9 mouse cellular contexts compared by ENCODE assay signal in genomic region chr6:56794834-56795233, GRCm38 (mm10). TPM values are rescaled to one million over a fixed set of nuclear protein-coding genes. Genes with fewer than 3 reads are reported as not detected.
DNase-seq lines count a peak whose midpoint lies in the region; ATAC-seq and TF ChIP-seq lines count a peak whose summit lies in the region.
"Had no signal": no experiment of that assay in that cellular context is flagged by ENCODE, and none has a peak within 500 bp of the region (broad histone marks: within the 10 kb centered on the region; RNA-seq: fewer than 3 reads in every experiment).

No protein-coding gene starts in this region.

- H3K36me3 ChIP-seq in heart, embryonic 16.5 days (ENCODE audit: control insufficient read depth, insufficient read depth) = no peaks in the 10 kb centered on the region
- peaks cover 2 to 39% of the 10 kb centered on the region in 2 experiments for H3K36me3 ChIP-seq in MEL (ENCODE audit: control insufficient read depth in 1 of 2, insufficient read depth in 2 of 2, low read length in 2 of 2)
- H3K36me3 ChIP-seq in forebrain, embryonic 14.5 days (ENCODE audit: control insufficient read depth, insufficient read depth, low read length) = no peaks in the 10 kb centered on the region
- no peaks in the 10 kb centered on the region for H3K36me3 ChIP-seq in liver, embryonic 14.5 days (replicated peaks; ENCODE audit: control insufficient read depth, insufficient read depth, low read depth)

- no peak overlapping the region for H3K27ac ChIP-seq in heart, embryonic 16.5 days (ENCODE audit: low read length)
- no peak overlapping the region for H3K27ac ChIP-seq in MEL (ENCODE audit: control insufficient read depth, low read depth, low read length)
- H3K27ac ChIP-seq in forebrain, embryonic 14.5 days (ENCODE audit: low read depth, low read length) = no peak overlapping the region
- no peak overlapping the region for H3K27ac ChIP-seq in liver, embryonic 14.5 days

- ATAC-seq in heart, embryonic 16.5 days (replicated peaks; ENCODE audit: extremely low read depth, insufficient read depth, low FRiP score) = no peak
- ATAC-seq in forebrain, embryonic 14.5 days = no peak
- ATAC-seq in liver, embryonic 14.5 days (ENCODE audit: insufficient read depth) = no peak
- ATAC-seq in megakaryocyte progenitor cell, adult 5-6 weeks (replicated peaks; ENCODE audit: poor library complexity) = no peak

- WGBS in heart, embryonic 16.5 days = 67% methylated on average over 5 of the region's 5 CpGs
- 89% methylated on average over 5 of the region's 5 CpGs for WGBS in forebrain, embryonic 14.5 days
- 84% methylated on average over 5 of the region's 5 CpGs for WGBS in liver, embryonic 14.5 days (ENCODE audit: insufficient replicate concordance)

- no peaks in the 10 kb centered on the region for H3K9me3 ChIP-seq in heart, embryonic 16.5 days (replicated peaks; ENCODE audit: control insufficient read depth, low read length)
- no peaks in the 10 kb centered on the region for H3K9me3 ChIP-seq in MEL (replicated peaks; ENCODE audit: insufficient read depth, low read length)
- H3K9me3 ChIP-seq in forebrain, embryonic 14.5 days (replicated peaks; ENCODE audit: control insufficient read depth, low read length) = no peaks in the 10 kb centered on the region
- H3K9me3 ChIP-seq in liver, embryonic 14.5 days (ENCODE audit: control insufficient read depth, low read length) = no peaks in the 10 kb centered on the region

- TF ChIP-seq CTCF in MEL (IDR thresholded peaks at IDR 0.05 in 2 of 3, conservative IDR thresholded peaks at IDR 0.05 in 1 of 3; ENCODE audit: control insufficient read depth in 1 of 3, insufficient read depth in 1 of 3, low read depth in 2 of 3, low read length in 3 of 3, poor library complexity in 1 of 3, severe bottlenecking in 1 of 3) = no peak
- TF ChIP-seq CTCF in liver, embryonic 14.5 days (IDR thresholded peaks at IDR 0.05; ENCODE audit: low read depth) = no peak

- DNase-seq in heart, adult 9 months (ENCODE audit: low spot score in 2 of 2) = no peak
- DNase-seq in MEL (ENCODE audit: low read depth, low spot score) = no peak
- no peak for DNase-seq in forebrain, embryonic 14.5 days (ENCODE audit: low spot score)
- no peak for DNase-seq in liver, embryonic 14.5 days (ENCODE audit: low read depth in 3 of 3, low spot score in 3 of 3)
- DNase-seq in embryo, embryonic 10.5 days (ENCODE audit: low spot score) = no peak
- no peak for DNase-seq in right cerebral cortex, postnatal 36 days (ENCODE audit: low spot score in 2 of 2)
- DNase-seq: adrenal gland, postnatal 36 days had no signal

- H3K9ac ChIP-seq in heart, embryonic 16.5 days (ENCODE audit: low read length) = no peak overlapping the region
- H3K9ac ChIP-seq in MEL (ENCODE audit: control insufficient read depth, low read depth, low read length, poor library complexity, severe bottlenecking) = peak overlapping the region; percentile 11; the same call in 1 of the 2 replicates
- H3K9ac ChIP-seq in forebrain, embryonic 14.5 days (ENCODE audit: low read length) = no peak overlapping the region
- H3K9ac ChIP-seq in liver, embryonic 14.5 days (replicated peaks) = peak overlapping the region; percentile 96; the same call in 1 of the 2 replicates

- H3K4me3 ChIP-seq in heart, embryonic 16.5 days (ENCODE audit: low read length) = no peak overlapping the region
- peak overlapping the region in 1 of 2 experiments; percentile 20 for H3K4me3 ChIP-seq in MEL (ENCODE audit: control insufficient read depth in 1 of 2, insufficient read depth in 1 of 2, low read depth in 2 of 2, low read length in 2 of 2)
- H3K4me3 ChIP-seq in forebrain, embryonic 14.5 days (ENCODE audit: low read depth, low read length) = no peak overlapping the region
- peak overlapping the region; percentile 19 to 94; a peak in 3 of 4 replicates for H3K4me3 ChIP-seq in liver, embryonic 14.5 days (ENCODE audit: insufficient read depth in 1 of 2, low read depth in 2 of 2, low read length in 2 of 2)

- TF ChIP-seq EP300 in MEL (IDR thresholded peaks at IDR 0.05; ENCODE audit: low read depth in 1 of 2, low read length in 2 of 2) = no peak
- no peak for TF ChIP-seq EP300 in liver, embryonic 14.5 days (IDR thresholded peaks at IDR 0.05; ENCODE audit: low read depth)

- no peak for TF ChIP-seq POLR2A in MEL (IDR thresholded peaks at IDR 0.05; ENCODE audit: control insufficient read depth in 1 of 2, insufficient read depth in 1 of 2, low read depth in 1 of 2, low read length in 2 of 2, poor library complexity in 1 of 2)

- peak overlapping the region; percentile 80 for H3K4me2 ChIP-seq in heart, embryonic 16.5 days (ENCODE audit: low read depth, low read length)
- H3K4me2 ChIP-seq in forebrain, embryonic 14.5 days (ENCODE audit: low read length) = peak overlapping the region; percentile 73; the same call in 1 of the 2 replicates
- H3K4me2 ChIP-seq in liver, embryonic 14.5 days (ENCODE audit: low read depth) = peak overlapping the region; percentile 69

- no peak for TF ChIP-seq RAD21 in MEL (IDR thresholded peaks at IDR 0.05; ENCODE audit: low read depth, low read length)

- H3K27me3 ChIP-seq in heart, embryonic 16.5 days (ENCODE audit: control insufficient read depth, insufficient read depth, low read length) = no peaks in the 10 kb centered on the region
- no peaks in the 10 kb centered on the region for H3K27me3 ChIP-seq in MEL (ENCODE audit: control insufficient read depth in 1 of 2, insufficient read depth in 2 of 2, low read length in 2 of 2)
- H3K27me3 ChIP-seq in forebrain, embryonic 14.5 days (replicated peaks; ENCODE audit: control insufficient read depth, insufficient read depth, low read length) = no peaks in the 10 kb centered on the region
- H3K27me3 ChIP-seq in liver, embryonic 14.5 days (ENCODE audit: control insufficient read depth, insufficient read depth, low read length) = no peaks in the 10 kb centered on the region

- H3K4me1 ChIP-seq in heart, embryonic 16.5 days (ENCODE audit: control insufficient read depth, insufficient read depth, low read length) = peaks cover 26% of the 10 kb centered on the region
- peaks cover 16% of the 10 kb centered on the region in 2 experiments for H3K4me1 ChIP-seq in MEL (ENCODE audit: control insufficient read depth in 1 of 2, insufficient read depth in 2 of 2, low read length in 2 of 2)
- peaks cover 11% of the 10 kb centered on the region for H3K4me1 ChIP-seq in forebrain, embryonic 14.5 days (ENCODE audit: control insufficient read depth, insufficient read depth, low read length)
- H3K4me1 ChIP-seq in liver, embryonic 14.5 days (replicated peaks; ENCODE audit: control insufficient read depth in 2 of 2, insufficient read depth in 2 of 2, low read length in 1 of 2) = peaks cover 19 to 21% of the 10 kb centered on the region in 2 experiments

- peaks cover 73% of the 10 kb centered on the region for H3K79me2 ChIP-seq in MEL (ENCODE audit: control insufficient read depth, insufficient read depth, low read length, poor library complexity)

TF ChIP-seq in MEL, 35 proteins besides CTCF, POLR2A, EP300 and RAD21 (continues in another document):
- TF ChIP-seq MXI1 (IDR thresholded peaks at IDR 0.05; ENCODE audit: low read depth, low read length) (no peak), MAZ (IDR thresholded peaks at IDR 0.05; ENCODE audit: low read depth, low read length) (no peak), NRF1 (IDR thresholded peaks at IDR 0.05; ENCODE audit: insufficient read depth, low read depth, low read length, poor library complexity, severe bottlenecking) (no peak), KAT2A (conservative IDR thresholded peaks at IDR 0.05; ENCODE audit: low read depth, low read length) (no peak), UBTF (IDR thresholded peaks at IDR 0.05; ENCODE audit: borderline replicate concordance, insufficient read depth, low read depth, low read length) (no peak), MAX (IDR thresholded peaks at IDR 0.05; ENCODE audit: low read length) (no peak), USF1 (IDR thresholded peaks at IDR 0.05; ENCODE audit: low read depth, low read length) (no peak), ZC3H11A (IDR thresholded peaks at IDR 0.05; ENCODE audit: low read depth, low read length) (no peak), RCOR1 (IDR thresholded peaks at IDR 0.05; ENCODE audit: low read depth, low read length) (no peak), POLR2AphosphoS5 (IDR thresholded peaks at IDR 0.05; ENCODE audit: borderline replicate concordance, low read depth, low read length) (no peak), ETS1 (IDR thresholded peaks at IDR 0.05; ENCODE audit: low read depth, low read length) (no peak), CHD1 (IDR thresholded peaks at IDR 0.05; ENCODE audit: low read depth, low read length) (no peak), HCFC1 (IDR thresholded peaks at IDR 0.05; ENCODE audit: low read depth, low read length) (no peak), POLR2AphosphoS2 (IDR thresholded peaks at IDR 0.05; ENCODE audit: low read length) (no peak), USF2 (IDR thresholded peaks at IDR 0.05; ENCODE audit: borderline replicate concordance in 1 of 2, insufficient read depth in 1 of 2, low read depth in 1 of 2, low read length in 2 of 2) (no peak), E2F4 (IDR thresholded peaks at IDR 0.05; ENCODE audit: borderline replicate concordance, low read depth, low read length) (no peak)

RNA-seq across cellular contexts. Expression of gene Kbtbd2, which starts 2.8 kb away (rescaled TPM):
- polyA plus RNA-seq in heart, embryonic 16.5 days (2015; fragmentation: Nextera tagmentation; extraction: Ambion mirVana) = 27.6 and 32.6 TPM in 2 replicates
- 26.0 and 28.2 TPM in 2 replicates for total RNA-seq in MEL (2012; rRNA removed)
- polyA plus RNA-seq in MEL (2012; ENCODE audit: insufficient read depth in 1 of 2, insufficient read length in 2 of 2, low read depth in 1 of 2, low replicate concordance in 2 of 2, missing spikeins in 1 of 2) = 10 to 100 TPM; 13.2 to 50.7 TPM
- 24.2 and 25.2 TPM in 2 replicates for polyA plus RNA-seq in forebrain, embryonic 14.5 days (2014; fragmentation: Nextera tagmentation; extraction: Ambion mirVana)
- 7.3 and 10.6 TPM in 2 replicates for polyA plus RNA-seq in liver, embryonic 14.5 days (2012; rRNA removed)
- polyA plus RNA-seq in liver, embryonic 14.5 days (2014; fragmentation: Nextera tagmentation; extraction: Ambion mirVana) = 7.3 and 8.7 TPM in 2 replicates
- total RNA-seq in megakaryocyte progenitor cell, adult 5-6 weeks (2015) = 32.0 and 32.6 TPM in 2 replicates
- total RNA-seq in megakaryocyte progenitor cell, adult 5-6 weeks (2017) = 32.5 and 33.5 TPM in 2 replicates

RNA-seq across cellular contexts. Expression of gene Fkbp9, which starts 37.0 kb away (rescaled TPM):
- 138 and 143 TPM in 2 replicates for polyA plus RNA-seq in heart, embryonic 16.5 days (2015; fragmentation: Nextera tagmentation; extraction: Ambion mirVana)
- 2.5 and 3.0 TPM in 2 replicates for total RNA-seq in MEL (2012; rRNA removed)
- 10 to 100 TPM in 1 of 2 experiments, not detected in 1; 19.5 TPM for polyA plus RNA-seq in MEL (2012; ENCODE audit: insufficient read depth in 1 of 2, insufficient read length in 2 of 2, low read depth in 1 of 2, low replicate concordance in 2 of 2, missing spikeins in 1 of 2)
- 26.3 and 27.9 TPM in 2 replicates for polyA plus RNA-seq in forebrain, embryonic 14.5 days (2014; fragmentation: Nextera tagmentation; extraction: Ambion mirVana)
- 11.4 and 15.3 TPM in 2 replicates for polyA plus RNA-seq in liver, embryonic 14.5 days (2012; rRNA removed)
- 19.1 and 20.3 TPM in 2 replicates for polyA plus RNA-seq in liver, embryonic 14.5 days (2014; fragmentation: Nextera tagmentation; extraction: Ambion mirVana)
- 4.3 and 5.1 TPM in 2 replicates for total RNA-seq in megakaryocyte progenitor cell, adult 5-6 weeks (2015)
- total RNA-seq in megakaryocyte progenitor cell, adult 5-6 weeks (2017) = 11.6 and 12.1 TPM in 2 replicates

Comparison
In these comparisons a context has a peak if more than half of its experiments do, and no peak if none do; other contexts are left out.
1. H3K4me3 ChIP-seq: peak in liver, embryonic 14.5 days (2 of 2); none in heart, embryonic 16.5 days (single experiment) and forebrain, embryonic 14.5 days (single experiment).
2. H3K9ac ChIP-seq: peak in MEL (single experiment) and liver, embryonic 14.5 days (single experiment); none in heart, embryonic 16.5 days (single experiment) and forebrain, embryonic 14.5 days (single experiment).
3. Peak in every context shown above with its lines, with median percentiles within 50 percentile points of each other: H3K4me2 ChIP-seq.